Mouse (Mus musculus): ENCODE results near the gene Pde4c.

Pde4c gene

GRCm38 (mm10) chr8:70697366-70698250 lies 25.9 kb upstream of the Pde4c start:
- DNase-seq (ENCODE audit: low read depth, low spot score) = no peak

DNA sequence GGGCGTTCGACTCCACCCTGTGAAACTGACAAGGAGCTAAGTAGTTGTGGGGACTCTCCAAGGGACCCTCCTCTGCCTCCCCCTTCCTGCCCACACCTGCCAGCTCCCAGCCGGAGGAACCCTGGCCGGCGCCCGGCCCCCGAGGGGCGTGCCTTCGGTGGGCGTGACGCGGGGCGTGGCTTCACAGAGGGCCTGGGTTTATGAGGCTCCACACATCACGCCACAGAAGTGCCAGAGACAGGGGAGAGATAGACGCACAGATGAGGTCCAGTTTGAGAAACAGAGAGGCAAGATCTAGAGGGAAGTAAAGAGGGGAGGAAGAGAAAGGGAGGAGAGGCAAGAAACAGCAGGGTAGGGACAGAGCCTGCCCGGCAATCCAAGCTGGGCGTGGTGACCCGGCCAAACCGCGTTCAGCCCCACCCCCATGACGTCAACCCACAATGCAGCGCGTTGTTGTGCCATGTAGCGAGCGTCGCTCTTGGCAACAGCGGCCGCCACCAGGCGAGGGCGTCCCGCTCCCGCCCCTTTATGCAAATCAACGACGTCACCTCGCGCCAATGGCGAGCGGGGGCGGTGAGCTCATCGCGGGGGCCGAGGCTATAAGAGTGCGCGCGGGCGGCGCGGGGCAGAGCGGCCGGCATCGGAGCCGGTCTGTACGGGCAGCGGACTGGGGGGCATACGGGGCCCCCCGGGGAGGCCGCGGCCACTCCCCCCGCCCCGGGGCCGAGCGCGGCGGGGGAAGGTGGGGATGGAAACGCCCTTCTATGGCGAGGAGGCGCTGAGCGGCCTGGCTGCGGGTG lies 25.0 kb upstream of the Pde4c start, which contains the start of gene Jund:
Jund (plus strand) TSS at position 640 of the 800 bp plus-strand sequence.
- DNase-seq (ENCODE audit: low read depth, low spot score) = peak; percentile 99

DNA sequence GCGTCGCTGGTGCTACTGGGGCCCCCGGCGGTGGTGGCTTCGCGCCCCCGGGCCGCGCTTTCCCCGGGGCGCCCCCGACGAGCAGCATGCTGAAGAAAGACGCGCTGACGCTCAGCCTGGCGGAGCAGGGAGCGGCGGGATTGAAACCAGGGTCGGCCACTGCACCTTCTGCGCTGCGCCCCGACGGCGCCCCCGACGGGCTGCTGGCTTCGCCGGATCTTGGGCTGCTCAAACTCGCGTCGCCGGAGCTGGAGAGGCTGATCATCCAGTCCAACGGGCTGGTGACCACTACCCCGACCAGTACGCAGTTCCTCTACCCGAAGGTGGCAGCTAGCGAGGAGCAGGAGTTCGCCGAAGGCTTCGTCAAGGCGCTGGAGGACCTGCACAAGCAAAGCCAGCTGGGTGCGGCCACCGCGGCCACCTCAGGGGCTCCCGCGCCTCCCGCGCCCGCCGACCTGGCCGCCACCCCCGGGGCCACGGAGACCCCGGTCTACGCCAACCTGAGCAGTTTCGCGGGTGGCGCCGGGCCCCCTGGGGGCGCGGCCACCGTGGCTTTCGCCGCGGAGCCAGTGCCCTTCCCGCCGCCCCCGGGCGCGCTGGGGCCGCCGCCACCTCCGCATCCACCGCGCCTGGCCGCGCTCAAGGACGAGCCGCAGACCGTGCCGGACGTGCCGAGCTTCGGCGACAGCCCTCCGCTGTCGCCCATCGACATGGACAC lies 24.2 kb upstream of the Pde4c start:
- DNase-seq (ENCODE audit: low read depth, low spot score) = peak; percentile 40

DNA sequence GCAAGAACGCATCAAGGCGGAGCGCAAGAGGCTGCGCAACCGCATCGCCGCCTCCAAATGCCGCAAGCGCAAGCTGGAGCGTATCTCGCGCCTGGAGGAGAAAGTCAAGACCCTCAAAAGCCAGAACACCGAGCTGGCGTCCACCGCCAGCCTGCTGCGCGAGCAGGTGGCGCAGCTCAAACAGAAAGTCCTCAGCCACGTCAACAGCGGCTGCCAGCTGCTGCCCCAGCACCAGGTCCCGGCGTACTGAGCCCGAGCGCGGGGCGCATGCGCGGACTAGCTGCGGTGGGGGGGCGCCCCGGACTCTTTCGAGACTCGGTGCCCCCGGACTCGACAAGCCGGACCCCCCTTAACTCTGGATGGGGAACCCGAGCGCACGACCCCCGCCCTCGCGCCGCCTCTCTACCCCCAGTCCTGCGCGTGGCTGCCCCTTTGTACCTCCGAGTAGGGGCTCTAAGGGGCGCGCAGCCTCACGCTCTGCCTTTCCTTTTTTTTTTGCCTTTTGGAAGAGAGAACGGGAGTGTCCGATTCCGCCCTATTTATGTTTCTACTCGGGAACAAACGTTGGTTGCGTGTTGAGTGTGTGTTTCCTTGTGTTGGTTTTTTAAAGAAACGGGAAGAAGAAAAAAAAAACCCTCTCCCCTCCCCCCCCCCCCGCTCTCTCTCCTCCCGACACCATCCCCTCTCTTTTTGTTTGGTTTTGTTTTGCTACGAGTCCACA lies 23.5 kb upstream of the Pde4c start:
- DNase-seq (ENCODE audit: low read depth, low spot score) = peak; percentile 47

DNA sequence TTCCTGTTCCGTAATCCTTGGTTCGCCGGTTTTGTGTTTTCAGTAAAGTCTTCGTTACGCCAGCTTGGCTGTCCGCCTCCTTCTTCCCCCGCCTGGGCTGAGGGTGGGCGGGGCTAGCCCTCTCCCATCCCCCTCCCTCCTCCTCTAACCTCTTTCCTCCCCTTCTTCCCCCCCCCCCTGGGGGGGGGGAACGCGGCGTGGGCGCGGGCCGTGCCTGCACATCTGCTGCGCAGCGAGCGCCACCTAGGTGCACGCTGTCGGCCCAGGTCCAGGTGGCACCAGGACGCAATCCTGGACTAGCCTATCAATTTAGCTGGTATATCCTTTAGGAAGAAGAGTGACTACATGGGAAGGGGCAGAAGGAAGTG lies 23.0 kb upstream of the Pde4c start:
- peak; percentile 66 for DNase-seq (ENCODE audit: low read depth, low spot score)

DNA sequence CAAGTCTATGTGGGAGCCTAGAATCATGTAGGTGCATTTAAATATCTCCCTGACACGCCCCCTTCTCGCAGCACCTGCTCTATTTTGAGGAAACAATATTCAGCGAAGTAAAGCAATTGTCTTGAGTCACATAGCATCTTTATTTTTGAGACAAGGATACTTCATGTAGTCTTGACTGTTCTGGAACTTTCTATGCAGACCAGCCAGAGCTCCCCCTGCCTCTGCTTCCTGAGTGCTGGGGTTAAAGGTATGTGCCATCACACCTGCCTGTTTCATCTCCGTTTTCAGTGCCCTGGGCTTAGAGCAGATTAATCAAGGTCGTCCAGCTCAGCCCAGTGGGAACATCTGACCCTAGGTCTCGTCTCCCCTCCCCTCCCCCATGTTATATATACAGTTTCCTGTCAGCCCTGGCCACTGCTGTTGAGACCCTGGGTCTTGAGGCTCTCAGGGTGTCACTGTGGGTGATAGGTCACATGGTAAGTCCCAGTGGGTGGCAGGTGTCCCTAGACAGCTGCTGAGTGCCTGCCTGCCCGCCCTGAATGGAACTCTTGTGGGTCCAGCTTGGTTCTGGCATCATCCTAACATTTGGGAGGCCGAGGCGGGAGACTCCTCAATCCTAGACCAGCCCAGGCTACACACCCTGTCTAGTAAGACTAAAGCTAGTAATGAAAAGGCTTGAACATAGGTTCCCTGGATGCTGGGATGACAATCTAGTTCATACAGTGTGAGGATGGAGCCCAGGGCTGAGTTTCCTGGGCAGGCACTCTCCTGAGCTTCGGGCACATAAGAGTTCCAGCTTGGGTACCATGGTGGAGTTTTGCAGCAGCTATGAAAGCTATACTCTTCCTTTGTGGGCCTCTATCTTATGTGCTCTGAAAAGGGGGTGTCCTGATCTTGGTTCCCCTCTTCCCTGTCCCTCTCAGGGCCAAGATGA lies 22.2 kb upstream of the Pde4c start:
- no peak for DNase-seq (ENCODE audit: low read depth, low spot score)

GRCm38 (mm10) chr8:70701982-70702841 lies 21.3 kb upstream of the Pde4c start:
- no peak for DNase-seq (ENCODE audit: low read depth, low spot score)

DNA sequence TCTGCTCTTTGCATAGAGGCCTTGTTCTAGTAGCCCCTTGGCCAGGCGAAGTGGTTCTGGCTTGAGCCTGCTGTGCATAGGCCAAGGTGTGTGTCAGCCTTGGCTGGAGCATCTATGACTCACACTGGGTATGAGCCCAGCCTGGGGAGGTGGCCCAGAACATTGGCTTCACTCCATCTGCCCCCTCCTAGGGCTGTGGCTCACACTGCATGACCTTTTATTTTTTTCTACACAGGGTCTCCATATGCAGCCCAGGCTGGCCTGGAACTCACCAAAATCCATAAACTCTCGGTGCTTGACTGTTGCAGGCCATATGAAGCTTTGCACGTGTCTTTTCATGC lies 20.7 kb upstream of the Pde4c start:
- no peak for DNase-seq (ENCODE audit: low read depth, low spot score)

GRCm38 (mm10) chr8:70703287-70703686 lies 20.2 kb upstream of the Pde4c start, which contains the start of gene Iqcn:
Iqcn (plus strand) TSS chr8:70703457.
- no peak for DNase-seq (ENCODE audit: low read depth, low spot score)

GRCm38 (mm10) chr8:70708281-70708680 lies 15.2 kb upstream of the Pde4c start:
- DNase-seq (ENCODE audit: low read depth, low spot score) = no peak

GRCm38 (mm10) chr8:70709794-70710193 lies 13.7 kb upstream of the Pde4c start:
- DNase-seq (ENCODE audit: low read depth, low spot score) = no peak

DNA sequence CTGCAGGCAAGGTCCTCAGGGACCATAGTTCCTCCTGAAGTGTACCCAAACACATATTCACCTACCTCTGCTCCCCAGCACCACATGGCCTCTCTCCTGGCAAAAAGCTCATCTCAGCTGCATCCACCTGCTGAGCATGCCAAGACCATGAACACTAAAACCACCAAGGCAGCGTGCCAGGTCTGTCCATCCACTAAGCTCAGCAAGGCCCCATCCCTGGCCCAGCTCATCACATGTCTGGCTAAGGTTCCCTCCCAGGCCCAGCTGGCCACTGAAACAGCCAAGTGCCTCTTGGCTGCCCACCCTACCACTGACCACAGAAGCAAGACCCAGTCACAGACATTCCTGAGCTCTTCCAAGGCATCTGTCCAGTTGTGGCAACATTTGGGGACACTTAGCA lies 13.2 kb upstream of the Pde4c start:
- DNase-seq (ENCODE audit: low read depth, low spot score) = no peak

DNA sequence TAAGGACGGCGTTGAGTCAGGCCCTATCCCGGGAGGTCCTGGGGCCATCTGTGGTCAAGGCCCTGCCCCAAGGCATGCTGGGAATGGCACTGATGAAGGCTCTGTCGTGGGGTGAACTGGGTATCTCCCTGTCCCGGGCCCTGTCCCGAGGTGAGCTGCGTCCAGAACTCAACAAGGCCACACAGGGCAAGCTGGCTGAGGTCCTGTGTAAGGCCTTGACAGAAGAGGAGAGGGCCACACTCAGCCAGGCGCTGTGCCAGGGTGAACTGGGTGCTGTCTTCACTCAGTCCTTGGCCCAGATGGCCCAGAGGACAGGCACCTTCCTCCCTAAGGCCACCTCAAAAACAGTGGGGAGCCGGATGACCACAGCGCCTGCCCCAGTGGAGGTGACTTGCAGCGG lies 12.5 kb upstream of the Pde4c start:
- DNase-seq (ENCODE audit: low read depth, low spot score) = no peak

GRCm38 (mm10) chr8:70713991-70714390 lies 9.5 kb upstream of the Pde4c start:
- DNase-seq (ENCODE audit: low read depth, low spot score) = no peak

- no peak for DNase-seq (ENCODE audit: low read depth, low spot score)
Measured at GRCm38 (mm10) chr8:70715086-70715485, 8.4 kb upstream of the Pde4c start.

GRCm38 (mm10) chr8:70716521-70717400 lies 6.8 kb upstream of the Pde4c start:
- no peak for DNase-seq (ENCODE audit: low read depth, low spot score)

GRCm38 (mm10) chr8:70718297-70718696 lies 5.2 kb upstream of the Pde4c start, which contains the start of gene Gm3336:
Gm3336 (plus strand) TSS chr8:70718543.
- DNase-seq (ENCODE audit: low read depth, low spot score) = no peak

DNA sequence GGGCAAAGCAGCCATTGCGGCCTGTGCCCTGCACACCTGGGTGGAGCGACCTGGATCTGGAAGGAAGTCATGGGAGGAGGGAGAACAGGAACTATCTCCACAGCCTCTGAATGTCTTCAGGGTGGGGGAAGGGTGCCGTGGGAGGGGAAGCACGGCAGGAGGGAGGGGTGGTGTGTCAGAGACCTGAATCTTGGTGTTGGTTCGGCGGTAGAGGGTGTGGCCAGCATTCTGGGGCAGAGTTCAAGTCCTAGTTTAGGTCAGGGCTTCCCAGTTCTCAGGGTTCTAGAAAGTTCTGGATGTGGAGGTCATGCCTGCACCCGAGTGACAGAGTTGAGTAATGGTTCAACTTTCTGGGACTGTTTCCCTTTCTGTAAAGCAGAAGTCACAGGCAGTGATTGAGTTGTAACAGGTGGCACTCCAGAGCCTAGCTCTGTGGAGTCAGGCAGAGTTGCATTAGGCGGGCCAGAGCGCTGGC lies 3.7 kb upstream of the Pde4c start:
- DNase-seq (ENCODE audit: low read depth, low spot score) = no peak
